Mouse (Mus musculus): ENCODE results near the gene Actg1. TPM values are rescaled to one million over a fixed set of nuclear protein-coding genes. Genes with fewer than 3 reads are reported as not detected.

Gene Actg1
- total and polyA plus RNA-seq, 3 experiments: 1,832 to 4,362 (median 2,424) TPM

- Histone ChIP-seq H3K9me3 (replicated peaks; ENCODE audit: low read length) (peaks cover 10% of the 10 kb centered on the region), H3K4me3 (replicated peaks in 1 of 3; ENCODE audit: low read depth in 2 of 3, low read length in 2 of 3, poor library complexity in 1 of 3) (no peak overlapping the region), H3K27ac (ENCODE audit: insufficient read depth, low read depth) (no peak overlapping the region), H3K36me3 (replicated peaks in 1 of 2; ENCODE audit: control insufficient read depth in 1 of 2, insufficient read depth in 1 of 2, low read length in 1 of 2) (no peaks in the 10 kb centered on the region), H3K9ac (ENCODE audit: insufficient read depth, low read depth) (no peak overlapping the region), H3K4me1 (ENCODE audit: control insufficient read depth in 1 of 2, insufficient read depth in 2 of 2) (peaks cover 5 to 7% of the 10 kb centered on the region in 2 experiments; a peak in 3 of 4 replicates), H3K79me2 (replicated peaks; ENCODE audit: control insufficient read depth, extremely low read depth, insufficient read depth, poor library complexity, severe bottlenecking) (no peaks in the 10 kb centered on the region), H3K27me3 (replicated peaks) (peaks cover 10% of the 10 kb centered on the region), H3K4me2 (ENCODE audit: insufficient read depth, low read depth, poor library complexity, severe bottlenecking) (no peak overlapping the region)
- dilution Hi-C loops (cut with MboI; ENCODE audit: extremely low pct_ligation_motif_present, extremely low pct_unique_long_range_greater_than_20kb, low sequenced_read_pairs): no loop called here
- no peak for TF ChIP-seq SIN3A (IDR thresholded peaks at IDR 0.05; ENCODE audit: low read length)
- TF ChIP-seq UBTF (IDR thresholded peaks at IDR 0.05; ENCODE audit: low read depth, low read length): no peak
- TF ChIP-seq ZMIZ1 (IDR thresholded peaks at IDR 0.05; ENCODE audit: low read depth, low read length): no peak
- no peak for TF ChIP-seq MXI1 (IDR thresholded peaks at IDR 0.05; ENCODE audit: low read depth, low read length)
- TF ChIP-seq TBP (conservative IDR thresholded peaks at IDR 0.05; ENCODE audit: low read depth, low read length): no peak
- TF ChIP-seq POLR2A (IDR thresholded peaks at IDR 0.05; ENCODE audit: low read depth, low read length): no peak
- no peak for TF ChIP-seq MAFK (IDR thresholded peaks at IDR 0.05; ENCODE audit: insufficient replicate concordance, low read length)
- TF ChIP-seq ZNF384 (IDR thresholded peaks at IDR 0.05; ENCODE audit: low read depth, low read length): no peak
- TF ChIP-seq CHD2 (IDR thresholded peaks at IDR 0.05; ENCODE audit: low read length): no peak
- no peak for TF ChIP-seq GABPA (IDR thresholded peaks at IDR 0.05; ENCODE audit: insufficient replicate concordance, low read depth, low read length)
- TF ChIP-seq CHD1 (IDR thresholded peaks at IDR 0.05; ENCODE audit: low read depth, low read length): no peak
- TF ChIP-seq EP300 (IDR thresholded peaks at IDR 0.05; ENCODE audit: low read length): no peak
- no peak for TF ChIP-seq MEF2A (IDR thresholded peaks at IDR 0.05; ENCODE audit: borderline replicate concordance, low read depth, low read length)
- no peak for TF ChIP-seq KAT2A (IDR thresholded peaks at IDR 0.05; ENCODE audit: insufficient replicate concordance, low read length)
- no peak for TF ChIP-seq ZKSCAN1 (IDR thresholded peaks at IDR 0.05; ENCODE audit: borderline replicate concordance, low read depth, low read length)
- no peak for TF ChIP-seq JUND (conservative IDR thresholded peaks at IDR 0.05; ENCODE audit: low read depth, low read length)
- DNase-seq (ENCODE audit: extremely low read depth): no peak
- in situ Hi-C loops (cut with MboI; ENCODE audit: low pct_ligation_motif_present, low pct_unique_long_range_greater_than_20kb, low sequenced_read_pairs): no loop called here
Observed at GRCm38 (mm10) chr11:120337447-120337846, 10.9 kb downstream of the Actg1 start.

DNA sequence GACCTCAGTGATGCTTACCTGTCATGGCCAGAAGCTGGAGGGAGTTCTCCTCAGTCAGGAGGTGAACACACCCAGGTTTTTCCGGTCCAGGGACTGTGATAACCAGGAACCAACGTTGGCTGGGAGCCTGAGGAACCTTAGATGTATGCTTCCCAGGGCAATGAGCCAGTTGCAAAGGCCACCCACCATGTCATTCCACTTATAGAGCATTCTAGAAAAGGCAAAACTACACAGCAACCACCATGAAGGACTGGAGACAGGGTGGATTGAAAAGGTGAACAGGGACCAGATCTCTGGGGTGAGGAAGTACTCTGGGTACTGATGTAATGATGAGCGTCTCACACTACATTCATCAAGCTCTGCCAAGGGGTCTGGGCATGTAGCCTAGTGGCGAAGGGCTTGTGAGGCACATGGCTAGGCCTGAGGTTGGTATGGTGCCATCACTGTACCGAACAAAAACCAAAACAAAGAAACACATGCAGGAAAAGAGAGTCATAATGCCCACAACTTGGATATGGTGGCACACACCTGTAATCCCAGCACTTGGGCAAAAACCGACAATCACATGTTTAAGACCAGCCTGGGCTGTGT is 12.8 kb downstream of the Actg1 start:
- Histone ChIP-seq H3K27ac (ENCODE audit: insufficient read depth, low read depth) (no peak overlapping the region), H3K9ac (ENCODE audit: insufficient read depth, low read depth) (no peak overlapping the region), H3K36me3 (replicated peaks in 1 of 2; ENCODE audit: control insufficient read depth in 1 of 2, insufficient read depth in 1 of 2, low read length in 1 of 2) (no peaks in the 10 kb centered on the region), H3K4me2 (ENCODE audit: insufficient read depth, low read depth, poor library complexity, severe bottlenecking) (no peak overlapping the region), H3K79me2 (replicated peaks; ENCODE audit: control insufficient read depth, extremely low read depth, insufficient read depth, poor library complexity, severe bottlenecking) (no peaks in the 10 kb centered on the region), H3K9me3 (replicated peaks; ENCODE audit: low read length) (peaks cover 10% of the 10 kb centered on the region), H3K4me1 (ENCODE audit: control insufficient read depth in 1 of 2, insufficient read depth in 2 of 2) (peaks cover 5 to 7% of the 10 kb centered on the region in 2 experiments; a peak in 3 of 4 replicates), H3K4me3 (replicated peaks in 1 of 3; ENCODE audit: low read depth in 2 of 3, low read length in 2 of 3, poor library complexity in 1 of 3) (no peak overlapping the region), H3K27me3 (replicated peaks) (peaks cover 10% of the 10 kb centered on the region)
- dilution Hi-C loops (cut with MboI; ENCODE audit: extremely low pct_ligation_motif_present, extremely low pct_unique_long_range_greater_than_20kb, low sequenced_read_pairs) (no loop called here), in situ Hi-C loops (cut with MboI; ENCODE audit: low pct_ligation_motif_present, low pct_unique_long_range_greater_than_20kb, low sequenced_read_pairs) (no loop called here)
- DNase-seq (ENCODE audit: extremely low read depth): no peak
- no peak for TF ChIP-seq MAX (IDR thresholded peaks at IDR 0.05; ENCODE audit: low read length)
- TF ChIP-seq POLR2AphosphoS2 (IDR thresholded peaks at IDR 0.05; ENCODE audit: low read depth, low read length): no peak
- TF ChIP-seq NELFE (IDR thresholded peaks at IDR 0.05; ENCODE audit: low read depth, low read length): no peak
- TF ChIP-seq RCOR1 (conservative IDR thresholded peaks at IDR 0.05; ENCODE audit: low read depth, low read length): no peak
- TF ChIP-seq CHD2 (IDR thresholded peaks at IDR 0.05; ENCODE audit: low read length): no peak
- no peak for TF ChIP-seq POLR2A (IDR thresholded peaks at IDR 0.05; ENCODE audit: low read depth, low read length)
- TF ChIP-seq CTCF (conservative IDR thresholded peaks at IDR 0.05 in 1 of 2, IDR thresholded peaks at IDR 0.05 in 1 of 2; ENCODE audit: low read depth in 2 of 2, low read length in 2 of 2): no peak
- no peak for TF ChIP-seq ZNF384 (IDR thresholded peaks at IDR 0.05; ENCODE audit: low read depth, low read length)
- no peak for TF ChIP-seq SMC3 (IDR thresholded peaks at IDR 0.05; ENCODE audit: low read depth, low read length)
- no peak for TF ChIP-seq KAT2A (IDR thresholded peaks at IDR 0.05; ENCODE audit: insufficient replicate concordance, low read length)
- no peak for TF ChIP-seq UBTF (IDR thresholded peaks at IDR 0.05; ENCODE audit: low read depth, low read length)
- TF ChIP-seq MAFK (IDR thresholded peaks at IDR 0.05; ENCODE audit: insufficient replicate concordance, low read length): no peak
- TF ChIP-seq MEF2A (IDR thresholded peaks at IDR 0.05; ENCODE audit: borderline replicate concordance, low read depth, low read length): no peak
- TF ChIP-seq E2F4 (IDR thresholded peaks at IDR 0.05; ENCODE audit: insufficient replicate concordance, low read depth, low read length): no peak

Data from CH12.LX (cell line).